Mouse (Mus musculus) forelimb bud, embryonic 11.5 days (tissue): Measurements from ENCODE around the gene Phex.

Source experiments
- DNase-seq: peaks from one replicate; pipeline ENCODE4 v3.0.0-alpha.2; 2012; ENCODE audit warnings: low read depth, low spot score

The Phex gene

DNA sequence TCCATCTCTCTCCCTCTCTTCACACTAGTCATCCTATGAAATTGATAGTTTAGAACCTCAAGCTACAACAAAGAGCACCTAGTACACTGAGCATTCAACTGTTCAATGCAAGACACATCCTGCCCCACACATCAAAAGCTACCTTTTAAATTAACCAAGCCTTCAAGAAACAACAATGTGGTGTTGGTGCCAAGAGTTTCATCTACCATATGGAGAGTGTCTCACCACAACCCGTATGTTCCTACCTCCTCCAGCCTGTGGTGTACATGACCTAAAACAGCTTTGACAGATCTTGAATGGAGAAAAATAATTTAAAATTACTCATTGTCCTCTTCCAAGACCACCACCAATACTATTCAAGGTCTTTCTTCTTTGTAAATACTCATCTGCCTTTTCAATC, 106.9 kb downstream of the Phex start:
- no peak for DNase-seq

DNA sequence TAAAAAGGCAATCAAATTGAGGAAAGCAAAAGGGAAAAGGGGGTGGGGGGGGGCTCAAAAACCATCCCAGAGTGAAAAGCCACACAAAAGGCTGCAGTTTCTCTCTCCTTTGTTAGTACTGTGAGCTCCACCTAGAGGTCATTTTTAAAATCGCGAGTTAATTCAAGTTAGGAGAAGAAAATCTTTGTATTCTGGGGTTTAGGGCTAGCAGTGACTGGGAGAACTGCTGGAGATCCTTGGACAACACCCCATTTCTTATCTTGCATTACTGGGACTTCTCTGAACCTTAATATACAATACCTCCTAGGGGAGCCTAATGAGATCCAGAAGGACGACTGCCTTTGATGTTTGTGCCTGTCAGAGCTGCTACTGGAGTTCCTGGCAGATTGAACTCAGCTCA, 107.7 kb downstream of the Phex start:
- peak; percentile 56 for DNase-seq

DNA sequence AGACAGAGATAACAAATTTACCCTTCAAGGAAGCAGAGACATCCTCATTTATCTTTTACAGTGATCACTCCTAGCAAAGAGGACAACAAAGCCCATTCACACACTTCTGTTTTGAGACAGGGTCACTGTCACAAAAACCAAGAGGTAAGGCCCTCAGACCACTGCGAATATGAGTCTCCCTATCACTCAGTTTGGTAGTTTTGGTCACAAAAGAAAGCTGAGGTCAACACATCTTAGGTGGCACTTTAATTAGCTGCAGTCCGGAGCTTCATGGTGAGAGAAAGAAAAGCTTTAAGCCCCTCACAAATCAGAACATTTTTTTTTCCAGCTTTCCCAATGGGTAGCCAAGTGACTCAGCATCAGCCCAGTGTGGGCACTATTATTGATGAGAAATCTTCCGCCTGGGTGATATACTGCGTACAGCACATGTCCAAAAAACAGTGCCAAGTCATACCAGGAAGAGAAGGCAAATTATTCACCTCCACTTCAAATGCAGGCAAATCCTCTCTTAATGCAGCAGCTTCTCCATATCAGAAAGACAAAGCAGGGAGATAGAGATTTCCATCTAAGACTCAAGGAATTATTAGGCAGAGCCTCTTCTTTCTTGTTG, 108.2 kb downstream of the Phex start:
- no peak for DNase-seq

DNA sequence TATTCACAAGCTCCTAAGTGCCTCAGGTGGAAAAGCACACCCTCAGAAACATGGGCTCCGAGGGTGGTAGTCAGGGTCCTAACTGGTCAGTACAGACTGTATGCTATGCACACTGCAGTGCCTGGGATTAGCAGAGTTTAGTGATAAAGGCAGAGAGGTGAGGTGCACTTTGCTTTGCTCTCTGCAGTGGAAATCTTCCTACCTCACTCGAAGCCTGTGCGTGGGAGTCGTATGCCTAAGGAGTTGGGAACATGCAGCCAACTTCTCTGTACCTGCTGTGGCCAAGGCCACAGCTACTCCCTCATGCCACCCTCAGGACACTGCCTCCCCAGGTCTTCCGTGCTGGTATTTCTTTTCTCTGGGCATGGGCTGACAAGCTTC, 109.3 kb downstream of the Phex start:
- DNase-seq = no peak

DNA sequence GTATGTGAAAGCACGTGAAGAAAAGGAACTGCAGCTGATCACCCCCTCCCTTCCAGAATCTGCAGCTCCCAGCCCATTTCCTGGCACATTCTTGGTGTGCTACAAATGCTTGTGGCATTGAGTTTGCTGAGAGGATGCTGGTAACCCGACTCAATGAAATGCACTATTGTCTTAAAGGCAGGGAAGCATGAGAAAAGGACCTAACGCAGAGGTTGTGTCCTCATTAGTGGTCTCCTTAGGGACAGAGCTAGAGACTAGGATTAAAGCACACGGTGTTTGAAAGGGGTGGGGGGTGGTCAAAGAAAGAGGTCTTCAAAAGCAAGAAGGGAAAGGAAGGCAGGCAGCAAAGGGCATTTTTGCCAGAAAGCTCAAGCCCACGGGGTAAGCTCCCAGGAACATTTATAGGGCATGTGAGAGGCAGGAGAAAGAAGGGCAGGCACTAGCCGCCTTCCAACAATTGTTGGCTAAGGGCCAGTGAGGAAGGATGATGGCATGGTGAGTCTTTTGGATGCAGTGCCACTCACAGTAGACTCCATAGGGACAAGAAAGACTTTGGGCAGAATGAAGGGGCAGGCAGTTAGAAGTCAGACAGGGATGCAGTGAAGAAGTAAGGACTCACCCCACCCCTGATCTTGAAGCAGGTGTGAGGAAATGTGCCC, 109.8 kb downstream of the Phex start:
- DNase-seq = no peak

DNA sequence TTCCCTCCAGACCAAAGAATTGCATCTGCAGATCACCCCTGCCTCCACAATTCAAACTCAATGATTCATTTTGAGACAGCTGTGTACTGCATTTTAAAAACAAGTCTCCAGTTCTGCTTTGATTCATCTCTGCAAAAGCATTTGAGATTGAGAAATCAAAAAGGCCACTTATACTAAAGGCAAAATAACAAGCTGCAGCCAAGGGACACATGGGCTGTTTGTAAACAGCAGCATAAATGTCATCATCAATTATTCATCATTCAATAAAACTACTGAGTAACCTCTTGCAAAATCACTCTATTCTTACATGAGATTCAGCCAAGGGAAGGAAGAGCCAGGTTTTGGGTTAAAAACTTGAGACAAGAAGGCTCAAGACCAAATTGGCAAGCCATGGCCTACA, 122.7 kb downstream of the Phex start:
- no peak for DNase-seq

DNA sequence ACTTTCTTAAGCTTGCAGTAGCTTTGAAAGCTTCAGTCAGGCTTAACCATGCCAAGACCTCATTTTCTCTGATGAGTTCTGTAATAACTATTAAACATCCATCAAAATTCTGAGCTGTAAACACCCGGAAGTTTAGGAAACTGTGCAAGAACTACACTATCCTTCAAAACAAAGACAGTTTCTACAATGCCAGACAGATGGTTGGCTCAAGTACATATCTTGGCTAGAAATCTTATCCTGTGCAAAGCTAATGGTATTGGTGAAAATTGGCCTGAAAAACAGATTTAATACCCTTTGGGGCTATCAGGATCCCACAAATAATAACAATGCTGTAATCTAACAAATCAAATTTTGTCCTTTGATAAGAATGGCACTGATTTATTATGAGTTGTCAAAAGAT, 138.5 kb downstream of the Phex start:
- DNase-seq = no peak

DNA sequence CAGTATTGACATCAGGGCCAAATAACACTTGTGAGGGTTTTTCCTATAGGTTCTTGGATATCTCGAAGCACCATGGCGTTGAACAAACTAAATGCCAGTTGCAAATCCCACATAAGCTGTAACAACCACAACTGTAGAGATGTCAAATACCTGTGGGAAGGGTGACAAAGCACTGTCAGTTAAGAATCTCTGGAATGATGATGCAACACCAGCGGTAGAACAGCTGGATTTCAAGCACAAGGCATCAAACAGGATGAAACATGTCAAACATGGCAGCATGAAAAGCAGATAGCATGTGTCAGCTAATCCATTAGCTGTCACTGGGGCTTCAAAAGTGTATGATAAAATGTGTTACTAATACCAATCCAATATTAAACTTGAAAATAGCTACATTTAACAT, 141.8 kb downstream of the Phex start:
- no peak for DNase-seq

DNA sequence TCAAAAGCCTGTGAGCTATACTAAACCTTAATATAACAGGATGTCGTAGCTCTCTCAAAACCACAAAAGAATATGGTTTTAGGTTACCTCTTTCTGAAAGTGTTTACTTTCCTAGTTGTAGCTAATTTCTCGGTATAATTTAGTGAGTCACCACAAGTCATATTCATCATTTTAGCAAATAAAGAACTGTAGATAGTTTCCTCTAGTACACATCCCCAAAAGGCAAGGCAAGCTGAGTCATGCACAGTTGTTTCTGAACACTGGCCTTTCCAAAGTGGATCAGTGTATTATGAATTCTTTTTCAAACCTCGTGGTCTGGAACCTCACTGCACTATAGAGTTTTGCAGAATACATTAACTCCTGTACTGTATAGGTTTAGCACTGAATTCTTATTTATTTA, 143.5 kb downstream of the Phex start:
- no peak for DNase-seq

DNA sequence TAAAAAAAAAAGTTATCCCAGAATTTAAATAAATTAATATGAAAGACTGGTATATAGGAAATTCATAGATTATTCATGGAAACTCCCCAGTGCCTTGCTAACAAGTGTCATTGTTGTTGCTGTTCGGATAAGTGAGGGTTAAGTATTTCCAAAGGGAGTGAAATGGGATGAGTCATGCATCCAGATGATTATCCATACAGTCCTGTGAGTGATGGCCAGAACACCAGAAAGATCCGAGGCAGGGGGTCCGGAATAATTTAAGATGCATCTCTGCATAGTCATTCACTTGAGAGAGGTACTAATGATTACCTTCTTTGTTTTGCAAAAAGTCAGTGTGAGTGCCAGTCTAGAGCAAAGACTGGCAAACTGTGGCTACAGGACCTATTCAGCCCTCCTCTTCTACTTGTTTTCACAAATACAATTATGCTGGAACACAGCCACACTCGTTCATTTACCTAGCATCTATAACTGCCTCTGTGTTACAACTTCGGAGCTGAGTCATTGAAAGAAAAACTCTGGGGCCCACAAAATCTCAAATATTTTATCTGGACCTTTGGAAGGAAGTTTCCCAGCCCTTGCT, 145.3 kb downstream of the Phex start:
- no peak for DNase-seq

DNA sequence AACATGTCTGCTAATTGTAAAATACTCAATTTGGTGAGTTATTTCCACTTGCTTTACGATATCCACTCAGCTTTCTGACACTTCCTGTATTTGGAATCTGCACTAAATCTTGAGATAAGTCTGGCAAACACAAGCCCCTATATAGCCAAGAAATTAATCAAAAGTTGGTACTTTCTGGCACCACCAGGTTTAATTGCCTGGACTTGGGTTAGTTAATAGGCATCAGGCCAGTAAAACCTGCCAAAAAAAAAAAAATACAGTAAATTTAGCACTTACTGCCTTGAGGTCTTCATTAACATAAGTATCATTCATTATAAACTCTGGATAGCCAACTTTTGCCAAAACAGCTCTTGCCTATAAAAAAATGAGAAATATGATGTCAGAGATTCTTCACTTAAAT, 147.0 kb downstream of the Phex start:
- DNase-seq = no peak

DNA sequence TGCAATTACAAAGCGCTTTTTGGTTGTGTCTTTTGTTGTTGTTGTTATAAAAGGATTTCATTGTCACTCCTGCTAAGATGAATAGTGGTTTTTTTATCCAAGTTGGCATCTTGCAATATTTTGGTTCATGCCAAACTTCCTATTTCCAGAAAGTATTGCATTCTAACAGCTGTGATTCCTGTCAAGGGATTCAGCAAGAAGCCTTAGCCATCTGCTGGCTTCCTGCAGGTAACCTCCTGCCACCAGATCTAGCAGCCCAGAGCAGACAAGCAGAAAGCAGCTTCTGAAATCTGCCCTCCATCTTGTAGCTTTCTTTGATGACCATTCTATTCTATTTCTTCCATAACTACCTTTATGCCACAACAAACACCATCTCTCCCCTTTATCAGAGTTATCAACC, 212.4 kb downstream of the Phex start:
- DNase-seq = no peak

DNA sequence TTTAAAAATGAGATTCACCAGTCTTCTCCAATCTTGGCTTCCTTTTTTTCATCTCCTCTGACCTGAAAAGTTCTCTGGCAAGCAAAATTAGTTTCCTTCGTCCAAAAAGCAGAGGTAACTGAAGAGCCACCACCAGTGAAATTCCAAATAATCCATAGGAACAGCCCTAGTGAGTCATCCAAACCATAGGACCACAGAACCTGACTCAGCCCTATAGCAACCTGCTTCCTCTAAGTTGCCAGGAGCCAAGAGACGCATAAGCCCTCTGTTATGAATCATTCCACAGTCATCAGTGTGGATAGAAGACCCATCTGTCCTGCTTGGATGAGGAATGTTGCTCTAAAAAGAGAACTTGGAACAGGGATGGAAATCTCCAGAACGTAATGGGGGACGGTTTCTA, 230.9 kb downstream of the Phex start:
- DNase-seq = no peak

DNA sequence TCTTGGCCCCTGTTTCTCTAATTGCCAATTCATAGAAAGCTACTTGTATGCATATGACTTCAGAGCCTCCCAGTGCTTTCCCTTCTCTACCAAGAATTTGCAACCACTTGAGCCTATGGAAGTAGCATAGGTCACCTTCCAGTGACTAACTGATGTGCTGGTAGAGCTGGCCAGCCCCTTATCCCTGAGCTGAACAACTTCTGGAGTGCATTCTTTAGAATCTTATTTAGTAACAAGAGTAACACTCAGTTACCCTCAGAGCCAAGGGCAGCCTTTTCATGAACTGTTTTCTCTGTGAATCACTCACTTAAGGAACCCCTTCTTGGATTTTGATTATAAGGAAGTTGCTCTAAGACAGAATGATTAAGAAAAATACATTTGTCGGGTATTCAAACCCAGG, 234.3 kb downstream of the Phex start:
- no peak for DNase-seq

DNA sequence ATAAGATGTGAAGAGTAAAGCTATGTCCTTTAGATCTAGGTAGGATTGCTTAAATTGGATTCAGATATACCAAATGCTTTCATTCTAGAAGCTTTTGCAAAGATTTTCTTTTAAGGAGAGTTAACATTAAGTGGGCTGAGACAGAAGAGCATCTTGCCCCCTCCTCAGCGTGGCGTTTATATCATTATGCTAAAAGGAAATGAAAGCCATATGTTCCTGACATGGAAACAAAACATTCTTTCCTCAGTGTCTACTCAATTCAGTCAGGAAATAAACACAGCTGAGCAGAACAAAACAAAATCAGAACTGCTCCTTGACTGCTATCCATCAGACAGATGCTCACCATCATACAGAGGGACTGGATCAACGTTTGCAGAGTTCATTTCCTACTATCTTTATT, 251.0 kb downstream of the Phex start:
- peak; percentile 0 for DNase-seq

DNA sequence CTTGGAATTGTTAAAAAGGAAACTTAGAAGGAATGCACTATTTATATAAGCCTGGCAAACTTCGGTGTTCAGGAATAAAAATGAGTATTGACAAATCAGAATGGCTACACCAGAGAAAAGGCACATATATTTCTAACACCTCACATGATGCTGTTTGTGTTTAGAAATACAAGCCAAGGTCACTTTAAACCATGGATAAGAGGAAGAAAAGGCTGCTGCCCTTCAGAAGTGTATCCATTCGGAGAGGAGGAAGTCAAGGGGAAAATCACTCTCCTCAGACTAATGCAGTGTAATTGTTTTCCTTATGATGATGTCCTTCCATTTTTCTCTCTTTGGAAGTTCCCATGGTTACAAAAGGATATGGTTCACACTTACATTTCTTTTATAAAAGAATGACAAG, 251.7 kb downstream of the Phex start:
- no peak for DNase-seq

DNA sequence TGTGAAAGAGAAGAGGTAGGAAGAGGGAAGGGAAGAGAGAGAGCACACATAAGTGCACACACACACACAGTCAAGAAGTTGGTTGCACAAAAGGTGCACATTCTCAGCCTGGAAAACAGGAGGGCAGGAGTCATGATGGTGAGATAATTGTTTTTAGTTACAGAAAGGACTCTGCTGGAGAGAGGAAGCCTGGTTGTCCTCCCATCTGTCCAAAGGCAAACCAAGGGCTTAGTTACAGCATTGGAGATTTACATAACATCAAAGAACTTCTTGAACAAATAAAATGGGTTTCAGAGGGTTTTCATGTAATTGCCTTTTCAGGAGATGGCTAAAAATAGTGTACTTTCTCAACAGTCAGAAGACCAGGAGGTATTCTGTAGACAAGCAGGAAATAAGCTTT, 270.4 kb downstream of the Phex start:
- no peak for DNase-seq

DNA sequence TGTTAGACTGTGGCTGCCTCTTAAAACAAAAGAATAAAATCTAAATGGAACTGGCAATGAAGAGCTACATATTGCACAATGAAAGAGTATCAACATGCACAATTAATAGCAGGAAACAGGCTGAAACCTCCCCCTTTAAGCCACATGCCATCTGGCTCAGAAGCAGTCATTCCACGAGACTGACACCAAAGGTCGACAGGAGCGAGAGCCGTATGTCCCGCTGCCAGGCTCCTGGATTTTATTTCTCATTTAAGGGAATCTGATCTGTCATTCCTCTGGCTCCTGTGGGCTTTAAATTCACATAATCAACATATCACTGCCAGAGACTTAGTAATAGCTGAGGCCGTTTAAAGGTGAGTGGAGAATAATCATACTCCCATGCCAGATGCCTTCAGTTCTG, 275.5 kb downstream of the Phex start:
- no peak for DNase-seq
